Mouse (Mus musculus) G1E (cell line): ENCODE data around the gene Fbf1. TPM values are rescaled to one million over a fixed set of nuclear protein-coding genes. Genes with fewer than 3 reads are reported as not detected.

Source experiments
- ATAC-seq: 2 replicates; pipeline ENCODE4 v1.8.0; 2016; ENCODE audit warnings: mild to moderate bottlenecking; ENCODE audit not compliant: insufficient number of reproducible peaks, poor library complexity, low FRiP score, severe bottlenecking; ENCODE audit errors: extremely low read depth
- DNase-seq: peaks from one replicate; pipeline ENCODE4 v3.0.0; 2012; ENCODE audit warnings: low spot score
- H3K27me3 ChIP-seq: 2 replicates; pipeline ENCODE4 v1.6.1; 2012; ENCODE audit warnings: mild to moderate bottlenecking, low read length, inconsistent platforms; ENCODE audit not compliant: insufficient read depth
- H3K36me3 ChIP-seq: replicated peaks from 2 replicates; pipeline ENCODE3; 2012; ENCODE audit warnings: mild to moderate bottlenecking, inconsistent platforms
- H3K4me1 ChIP-seq: 2 replicates; pipeline ENCODE4 v1.6.1; 2012; ENCODE audit warnings: low read depth, low read length, inconsistent platforms, mixed read lengths; ENCODE audit not compliant: insufficient read depth
- H3K4me3 ChIP-seq: 2 replicates; pipeline ENCODE4 v1.5.1; 2012; ENCODE audit warnings: low read depth, mild to moderate bottlenecking, inconsistent platforms, low read length, moderate library complexity, mixed read lengths
- H3K9me3 ChIP-seq: replicated peaks from 2 replicates; pipeline ENCODE4 v1.6.1; 2012; ENCODE audit warnings: inconsistent platforms
- CTCF ChIP-seq: IDR thresholded peaks from 2 replicates; pipeline ENCODE4 v1.5.1; 2012; ENCODE audit warnings: low read depth, low read length, inconsistent platforms, mixed read lengths
- GATA1 ChIP-seq: IDR thresholded peaks from 2 replicates; pipeline ENCODE4 v1.6.1; 2012; ENCODE audit warnings: borderline replicate concordance, low read length, inconsistent platforms, mixed read lengths
- GATA2 ChIP-seq: IDR thresholded peaks from 2 replicates; pipeline ENCODE4 v1.6.1; 2012; ENCODE audit warnings: low read depth, low read length, inconsistent platforms, borderline replicate concordance
- POLR2AphosphoS5 ChIP-seq: IDR thresholded peaks from 2 replicates; pipeline ENCODE4 v1.6.1; 2012; ENCODE audit warnings: low read depth, low read length, inconsistent platforms; ENCODE audit not compliant: insufficient replicate concordance
- TAL1 ChIP-seq: conservative IDR thresholded peaks from 2 replicates; pipeline ENCODE4 v1.6.1; 2012; ENCODE audit warnings: low read depth, low read length, inconsistent platforms, mixed read lengths
- polyA plus RNA-seq: library from polyadenylated mRNA; stranded (reverse); fragments of >175 nt; gene quantifications from 2 replicates; pipeline ENCODE4 v1.2.3, GENCODE M21; 2012
- total RNA-seq, 2 experiments: library from RNA; stranded (forward) in 1 of 2; stranded (reverse) in 1 of 2; fragments of 200-1000 nt in 1 of 2; fragments of >200 nt in 1 of 2; fragmentation: Nextera tagmentation in 1 of 2; gene quantifications; 2 replicates each; pipeline ENCODE4 v1.2.3; 2014 to 2017

Fbf1 gene
- total and polyA plus RNA-seq, 3 experiments, result 23.6 to 50.9 (median 35.9) TPM

DNA sequence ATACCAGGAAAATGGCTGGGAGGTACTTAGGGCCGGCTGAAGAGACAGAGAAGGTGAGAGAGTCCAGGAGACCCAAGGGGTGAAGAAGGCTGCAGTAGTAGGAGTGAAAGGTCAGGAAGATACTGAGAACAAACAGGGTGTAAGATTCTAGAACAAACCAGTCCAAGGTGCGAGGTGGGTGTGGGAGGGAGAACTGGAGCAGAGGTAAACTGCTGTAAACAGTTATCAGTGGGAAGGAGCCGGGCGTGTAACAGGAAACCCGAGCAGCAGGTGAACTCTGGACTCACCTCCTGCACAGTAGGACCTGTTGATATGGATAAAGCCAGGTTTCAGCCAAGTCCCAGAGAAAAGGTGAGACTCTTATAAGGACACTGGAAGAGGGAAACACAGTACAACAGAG, 42.7 kb upstream of the Fbf1 start:
- Histone ChIP-seq H3K36me3 (peaks cover 73% of the 10 kb centered on the region), H3K4me1 (peaks cover 2% of the 10 kb centered on the region; the same call in 1 of the 2 replicates), H3K9me3 (no peaks in the 10 kb centered on the region), H3K4me3 (no peak overlapping the region), H3K27me3 (no peaks in the 10 kb centered on the region)
- ATAC-seq (no peak), DNase-seq (no peak)
- TF ChIP-seq GATA1 (no peak), TAL1 (no peak), GATA2 (no peak), POLR2AphosphoS5 (no peak), CTCF (no peak)

DNA sequence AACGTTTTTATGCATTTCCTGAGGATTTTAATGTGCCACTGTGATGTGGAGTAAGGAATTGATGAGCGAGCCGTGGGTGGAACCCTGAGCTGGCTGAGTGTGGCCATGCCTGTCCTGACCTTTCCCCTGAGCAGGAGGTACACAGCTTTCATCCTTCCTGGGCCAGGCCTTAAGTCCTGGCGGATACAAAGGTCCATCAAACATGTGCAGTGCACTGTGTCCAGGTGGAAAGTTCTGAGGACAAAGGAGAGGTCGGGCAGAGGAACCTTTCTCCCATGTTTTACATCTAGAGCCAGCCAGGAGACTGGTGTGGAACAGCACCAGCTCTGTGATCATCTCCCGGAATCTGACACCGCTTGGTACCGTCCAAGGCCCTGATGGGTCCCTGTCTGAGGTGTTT, 41.3 kb upstream of the Fbf1 start:
- Histone ChIP-seq H3K27me3 (no peaks in the 10 kb centered on the region), H3K36me3 (peaks cover 80% of the 10 kb centered on the region), H3K4me1 (peaks cover 2% of the 10 kb centered on the region; the same call in 1 of the 2 replicates), H3K4me3 (no peak overlapping the region), H3K9me3 (no peaks in the 10 kb centered on the region)
- no peak for DNase-seq
- no peak for TF ChIP-seq CTCF
- TF ChIP-seq GATA2, result no peak
- no peak for TF ChIP-seq TAL1
- no peak for TF ChIP-seq GATA1
- TF ChIP-seq POLR2AphosphoS5, result no peak
- no peak for ATAC-seq

DNA sequence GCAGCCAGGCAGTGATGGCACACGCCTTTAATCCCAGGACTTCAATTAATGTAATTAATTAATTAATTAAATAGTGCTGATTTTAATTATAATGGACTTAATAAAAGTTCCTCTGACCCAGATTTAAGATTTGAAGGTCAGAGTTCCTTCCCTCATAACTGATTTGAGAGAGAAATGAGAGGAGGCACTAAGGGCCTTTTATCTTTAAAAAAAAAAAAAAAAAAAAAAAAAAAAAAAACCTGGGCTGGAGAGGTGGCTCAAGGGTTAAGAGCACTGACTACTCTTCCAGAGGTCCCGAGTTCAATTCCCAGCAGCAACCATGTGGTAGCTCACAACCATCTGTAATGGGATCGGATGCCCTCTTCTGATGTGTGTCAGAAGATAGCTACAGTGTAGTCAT, 40.7 kb upstream of the Fbf1 start:
- no peak for TF ChIP-seq GATA2
- TF ChIP-seq CTCF, result no peak
- no peak for TF ChIP-seq TAL1
- no peak for TF ChIP-seq POLR2AphosphoS5
- TF ChIP-seq GATA1, result no peak
- Histone ChIP-seq H3K36me3 (peaks cover 79% of the 10 kb centered on the region), H3K27me3 (no peaks in the 10 kb centered on the region), H3K4me3 (no peak overlapping the region), H3K4me1 (peaks cover 2% of the 10 kb centered on the region; the same call in 1 of the 2 replicates), H3K9me3 (no peaks in the 10 kb centered on the region)
- ATAC-seq, result no peak
- DNase-seq, result no peak

DNA sequence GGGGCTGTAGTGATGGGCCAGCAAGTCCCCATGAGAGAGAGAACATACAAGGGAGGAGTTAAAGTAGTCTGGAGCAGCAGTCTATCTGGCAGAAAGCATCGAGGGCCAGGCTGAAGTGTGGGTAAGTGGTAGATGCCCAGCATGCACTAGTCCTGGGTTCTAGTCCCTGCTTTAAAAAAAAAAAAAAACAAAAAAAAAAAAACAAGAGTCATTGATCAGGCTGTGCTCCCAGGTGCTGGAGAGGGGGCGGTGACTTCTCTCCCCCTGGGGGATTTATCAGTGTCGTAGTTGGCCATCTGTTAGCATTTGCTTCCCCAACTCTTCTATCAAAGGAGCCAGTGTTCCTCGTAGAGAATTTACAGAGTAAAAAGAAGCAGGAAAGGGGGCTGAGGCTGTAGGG, 38.7 kb upstream of the Fbf1 start:
- Histone ChIP-seq H3K4me3 (no peak overlapping the region), H3K36me3 (peaks cover 80% of the 10 kb centered on the region), H3K4me1 (peaks cover 2% of the 10 kb centered on the region; the same call in 1 of the 2 replicates), H3K27me3 (no peaks in the 10 kb centered on the region), H3K9me3 (no peaks in the 10 kb centered on the region)
- TF ChIP-seq TAL1, result no peak
- no peak for TF ChIP-seq GATA1
- TF ChIP-seq GATA2, result no peak
- DNase-seq (no peak), ATAC-seq (no peak)

DNA sequence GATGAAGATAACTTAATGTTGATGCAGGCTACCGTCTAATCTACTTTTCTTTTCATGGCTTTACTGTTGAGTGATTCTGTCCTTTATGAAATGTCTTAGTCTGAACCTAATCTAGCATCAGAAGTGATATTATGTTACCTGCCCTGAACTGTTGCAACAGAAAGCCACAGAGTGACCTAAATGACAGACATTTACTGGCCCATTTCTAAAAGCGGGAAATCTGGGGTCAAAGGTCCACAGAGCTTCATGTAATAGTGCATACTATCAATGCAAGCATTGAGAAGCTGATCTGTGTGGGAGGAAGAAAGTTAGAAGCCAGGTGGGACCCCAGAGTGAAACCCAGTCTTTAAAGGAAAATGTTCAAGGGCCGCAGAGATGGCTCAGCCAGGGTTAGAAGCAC, 35.2 kb upstream of the Fbf1 start:
- no peaks in the 10 kb centered on the region for H3K9me3 ChIP-seq
- TF ChIP-seq GATA1, result no peak
- TF ChIP-seq TAL1, result no peak
- no peak for TF ChIP-seq POLR2AphosphoS5
- TF ChIP-seq GATA2, result no peak
- TF ChIP-seq CTCF, result no peak
- no peaks in the 10 kb centered on the region for H3K27me3 ChIP-seq
- DNase-seq, result no peak
- peaks cover 64% of the 10 kb centered on the region for H3K36me3 ChIP-seq
- peaks cover 15% of the 10 kb centered on the region for H3K4me1 ChIP-seq
- no peak for ATAC-seq
- no peak overlapping the region for H3K4me3 ChIP-seq

DNA sequence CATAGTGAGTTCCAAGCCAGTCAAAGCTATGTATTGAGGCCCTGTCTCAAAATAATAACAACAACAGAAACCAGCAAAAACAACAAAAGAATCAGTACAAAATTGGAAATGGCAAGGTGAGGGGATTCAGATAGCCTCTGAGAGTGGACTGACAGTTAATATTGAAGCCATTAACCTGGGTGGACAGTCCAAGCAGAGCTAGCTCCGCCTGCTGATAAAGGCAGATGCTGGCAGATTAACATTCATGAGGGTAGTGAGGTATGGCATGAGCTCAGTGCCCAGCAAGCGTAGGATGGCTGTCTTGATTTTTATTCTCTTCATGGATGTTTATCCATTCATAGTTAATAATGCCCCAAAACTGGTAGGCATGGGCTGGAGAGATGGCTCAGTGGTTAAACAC, 33.2 kb upstream of the Fbf1 start:
- Histone ChIP-seq H3K27me3 (no peaks in the 10 kb centered on the region), H3K4me3 (no peak overlapping the region), H3K36me3 (peaks cover 58% of the 10 kb centered on the region), H3K4me1 (peaks cover 27% of the 10 kb centered on the region), H3K9me3 (no peaks in the 10 kb centered on the region)
- TF ChIP-seq TAL1 (no peak), CTCF (no peak)
- ATAC-seq (no peak), DNase-seq (no peak)
